Mouse (Mus musculus) heart, adult 2 months (tissue): Measurements from ENCODE around the gene Gm20547. TPM values are rescaled to one million over a fixed set of nuclear protein-coding genes. Genes with fewer than 3 reads are reported as not detected.
"Not testable (repeated sequence)": the region's sequence is repeated elsewhere in the genome, so short reads cannot be mapped to it uniquely, and the experiment has no call there.

Source experiments
- DNase-seq, 2 experiments: peaks; one replicate each; pipeline ENCODE4 v3.0.0; 2021
- H3K27ac ChIP-seq: fragments of 200-600 bp; 2 replicates; pipeline ENCODE4 v1.8.1; 2022
- H3K27me3 ChIP-seq: fragments of 200-500 bp; 2 replicates; pipeline ENCODE4 v1.6.1; 2012; ENCODE audit warnings: mild to moderate bottlenecking, low read length, inconsistent platforms, mixed read lengths; ENCODE audit not compliant: control insufficient read depth, insufficient read depth
- H3K36me3 ChIP-seq: fragments of 200-500 bp; 2 replicates; pipeline ENCODE4 v1.6.1; 2012; ENCODE audit warnings: low read length, inconsistent platforms; ENCODE audit not compliant: control insufficient read depth, insufficient read depth
- H3K4me1 ChIP-seq: fragments of 200-500 bp; 2 replicates; pipeline ENCODE4 v1.6.1; 2011; ENCODE audit warnings: low read length; ENCODE audit not compliant: control insufficient read depth, insufficient read depth
- H3K4me3 ChIP-seq: fragments of 200-600 bp; 2 replicates; pipeline ENCODE4 v1.8.1; 2022
- H3K79me2 ChIP-seq: fragments of 200-500 bp; replicated peaks from 2 replicates; pipeline ENCODE4 v1.6.1; 2012; ENCODE audit warnings: mild to moderate bottlenecking, inconsistent platforms, low read length, moderate library complexity, mixed read lengths; ENCODE audit not compliant: control insufficient read depth, insufficient read depth
- H3K9ac ChIP-seq: fragments of 200-500 bp; 2 replicates; pipeline ENCODE4 v1.6.1; 2012; ENCODE audit warnings: low read depth, mild to moderate bottlenecking, control low read depth, inconsistent platforms, low read length, mixed read lengths
- CTCF ChIP-seq: fragments of 200-600 bp; IDR thresholded peaks from 2 replicates; pipeline ENCODE4 v1.8.1; 2022; ENCODE audit warnings: antibody characterized with exemption, mild to moderate bottlenecking, moderate library complexity
- EP300 ChIP-seq: fragments of 200-500 bp; IDR thresholded peaks from 2 replicates; pipeline ENCODE4 v1.6.1; 2011; ENCODE audit warnings: low read depth, low read length, control low read depth; ENCODE audit not compliant: insufficient read depth
- POLR2A ChIP-seq: fragments of 200-500 bp; IDR thresholded peaks from 2 replicates; pipeline ENCODE4 v1.6.1; 2011; ENCODE audit warnings: mild to moderate bottlenecking, low read depth, low read length, control low read depth; ENCODE audit not compliant: insufficient read depth
- WGBS: fragments of 180-500 bp; shearing (Covaris S2); methylation state at CpG from one replicate; pipeline ENCODE4 v1.1.7; 2018; 5-methylcytosine and 5-hydroxymethylcytosine counted together
- intact Hi-C: fragments of 180-260 bp; cut with DNase I; formaldehyde crosslinking; loops from one replicate; pipeline ENCODE4 v1.15.1; 2025
- polyA plus RNA-seq: library from polyadenylated mRNA; depleted of rRNA; stranded (reverse); fragments of >200 nt; gene quantifications from 2 replicates; pipeline ENCODE4 v1.2.3, GENCODE M21; 2012
- total RNA-seq, 2 experiments: library from RNA; stranded (reverse); gene quantifications; 2 replicates each; pipeline ENCODE4 v1.2.3; 2021

The Gm20547 gene
- total and polyA plus RNA-seq, 3 experiments: not detected

- Histone ChIP-seq H3K4me3 (peak overlapping the region; percentile 63), H3K4me1 (peaks cover 4% of the 10 kb centered on the region), H3K9ac (peak overlapping the region; percentile 71), H3K27me3 (no peaks in the 10 kb centered on the region), H3K36me3 (no peaks in the 10 kb centered on the region), H3K27ac (peak overlapping the region; percentile 74), H3K79me2 (peaks cover 2% of the 10 kb centered on the region; the same call in 1 of the 2 replicates)
- intact Hi-C loops: loop anchor here (5.0 to 10.0 kb wide), 2 partner anchors 146 to 408 kb away; partner anchors contain the start of genes Ddx39b and Lsm2
- TF ChIP-seq POLR2A: no peak
- no peak for TF ChIP-seq EP300
- TF ChIP-seq CTCF: no peak
- DNase-seq: no peak
- 4% methylated on average over 48 of the region's 48 CpGs for WGBS
Observed at GRCm38 (mm10) chr17:34836155-34836855, 45.5 kb downstream of the Gm20547 start.

DNA sequence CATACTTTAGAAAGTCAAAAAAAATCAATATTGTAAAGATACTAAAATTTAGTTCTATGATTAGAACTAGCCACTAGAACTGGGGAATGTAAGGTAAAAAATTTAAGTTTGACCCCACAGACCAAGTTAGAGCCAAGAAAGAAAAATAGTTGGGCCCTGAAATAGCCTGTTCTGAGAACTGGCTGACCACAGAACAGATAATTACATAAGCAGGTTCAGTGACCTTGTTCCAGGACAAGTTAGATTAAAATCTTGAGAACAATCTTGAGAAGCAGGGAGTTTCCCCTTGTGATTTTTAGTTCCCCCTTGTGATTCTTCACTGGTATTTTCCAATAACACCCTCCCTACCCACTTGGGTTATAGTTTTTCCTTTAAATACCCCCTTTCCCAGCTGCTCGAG is 51.1 kb downstream of the Gm20547 start:
- H3K27me3 ChIP-seq, H3K9ac ChIP-seq, H3K79me2 ChIP-seq, H3K4me3 ChIP-seq, H3K27ac ChIP-seq, H3K4me1 ChIP-seq, H3K36me3 ChIP-seq, DNase-seq: not testable (repeated sequence)
- WGBS: 100% methylated on average over 1 of the region's 1 CpGs
- intact Hi-C loops: loop anchor here (10.0 kb wide), 1 partner anchor 414 kb away; the partner anchor contains the start of gene Ddx39b

DNA sequence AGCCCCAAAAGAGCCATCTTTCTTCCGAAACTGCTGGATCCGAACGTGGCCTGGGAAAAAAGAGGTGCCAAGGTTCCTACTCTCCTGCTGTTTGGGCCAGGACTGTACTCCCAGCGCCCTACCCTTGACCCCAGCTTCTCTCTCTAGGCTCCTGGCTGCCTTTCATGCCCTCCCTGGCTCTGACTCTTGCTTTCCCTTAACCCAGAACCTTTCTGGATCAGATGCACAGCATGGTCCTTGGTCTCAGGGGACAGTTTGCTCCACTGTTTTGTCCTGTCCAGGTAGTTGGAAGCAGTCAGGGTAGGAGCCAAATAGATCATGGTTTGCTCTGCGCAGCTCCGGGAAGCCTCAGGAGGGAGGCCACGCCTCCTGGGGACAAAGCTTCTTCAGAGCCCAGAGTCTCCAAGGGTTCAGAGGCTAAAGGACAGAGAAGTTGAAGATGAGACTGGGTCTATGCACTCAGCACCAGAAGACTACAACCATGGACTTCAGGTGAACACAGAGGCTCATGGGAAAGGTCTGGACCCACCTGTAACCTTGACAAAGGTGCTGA is 66.9 kb downstream of the Gm20547 start:
- no peaks in the 10 kb centered on the region for H3K27me3 ChIP-seq
- no peak overlapping the region for H3K4me3 ChIP-seq
- DNase-seq: no peak
- H3K9ac ChIP-seq: no peak overlapping the region
- TF ChIP-seq POLR2A (no peak), CTCF (no peak), EP300 (no peak)
- 69% methylated on average over 7 of the region's 7 CpGs for WGBS
- H3K27ac ChIP-seq: no peak overlapping the region
- intact Hi-C loops: no loop called here
- H3K4me1 ChIP-seq: no peaks in the 10 kb centered on the region
- H3K79me2 ChIP-seq: no peaks in the 10 kb centered on the region
- no peaks in the 10 kb centered on the region for H3K36me3 ChIP-seq

DNA sequence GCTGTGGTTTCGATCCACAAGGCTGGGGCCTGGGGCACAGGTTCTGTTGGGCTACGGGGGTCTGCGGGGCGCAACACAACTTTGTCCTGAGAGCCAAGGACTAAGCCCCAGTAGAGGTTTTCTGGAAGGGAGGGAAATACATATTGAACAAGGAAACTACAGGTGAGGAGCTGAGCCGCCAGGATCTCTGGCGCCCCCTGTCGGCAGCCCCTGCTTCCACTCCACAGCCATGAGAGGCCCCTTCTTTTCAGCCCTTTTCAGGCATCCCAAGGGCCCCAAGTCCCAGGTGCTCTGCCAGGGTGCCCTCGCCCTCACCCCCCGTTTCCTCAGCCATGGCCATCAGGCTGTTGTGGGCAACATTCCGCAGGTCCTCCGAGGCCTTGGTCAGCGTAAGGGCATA is 68.1 kb downstream of the Gm20547 start:
- not testable (repeated sequence) for H3K79me2 ChIP-seq, H3K36me3 ChIP-seq, H3K27me3 ChIP-seq, H3K27ac ChIP-seq, H3K4me3 ChIP-seq, H3K4me1 ChIP-seq, H3K9ac ChIP-seq
- TF ChIP-seq CTCF: peak; percentile 82
- intact Hi-C loops: loop anchor here (2.0 kb wide), 1 partner anchor 81 kb away; no protein-coding TSS in a partner anchor
- WGBS: 58% methylated on average over 12 of the region's 12 CpGs
- peak; percentile 21 to 58 for DNase-seq

GRCm38 (mm10) chr17:34811275-34811674 is 70.6 kb downstream of the Gm20547 start:
- no peak for TF ChIP-seq CTCF
- TF ChIP-seq EP300: no peak
- TF ChIP-seq POLR2A: no peak
- DNase-seq: no peak
- no peak overlapping the region for H3K4me3 ChIP-seq
- H3K27ac ChIP-seq: no peak overlapping the region
- H3K9ac ChIP-seq: no peak overlapping the region
- no peaks in the 10 kb centered on the region for H3K27me3 ChIP-seq
- intact Hi-C loops: no loop called here
- no peaks in the 10 kb centered on the region for H3K4me1 ChIP-seq
- 69% methylated on average over 15 of the region's 15 CpGs for WGBS
- no peaks in the 10 kb centered on the region for H3K79me2 ChIP-seq
- no peaks in the 10 kb centered on the region for H3K36me3 ChIP-seq

GRCm38 (mm10) chr17:34810811-34811210 is 71.0 kb downstream of the Gm20547 start:
- H3K9ac ChIP-seq, intact Hi-C loops, H3K4me3 ChIP-seq, H3K4me1 ChIP-seq, H3K36me3 ChIP-seq, H3K27me3 ChIP-seq, H3K79me2 ChIP-seq, H3K27ac ChIP-seq, DNase-seq: not testable (repeated sequence)
- 78% methylated on average over 8 of the region's 8 CpGs for WGBS

DNA sequence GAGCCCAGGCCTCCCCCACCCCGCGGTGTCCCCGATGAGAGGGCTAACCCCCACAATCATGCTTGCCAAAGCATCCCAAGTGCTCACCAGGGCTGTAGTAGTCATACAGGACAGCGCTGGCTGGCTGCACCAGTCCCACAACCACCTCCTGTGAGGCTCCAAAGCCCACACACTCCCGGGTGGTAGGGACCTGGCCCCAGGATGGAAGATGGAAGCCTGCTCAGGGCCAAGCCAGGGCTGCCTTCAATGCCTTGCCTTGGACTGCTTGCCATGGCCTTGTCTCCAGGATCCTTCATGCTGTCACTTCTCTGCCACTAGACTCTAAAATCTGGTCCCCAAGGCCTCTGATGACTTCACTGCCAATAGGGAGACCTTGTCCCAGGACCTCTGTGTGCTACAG is 71.4 kb downstream of the Gm20547 start:
- H3K79me2 ChIP-seq, H3K4me3 ChIP-seq, intact Hi-C loops, H3K9ac ChIP-seq, H3K36me3 ChIP-seq, H3K4me1 ChIP-seq, DNase-seq, H3K27ac ChIP-seq, H3K27me3 ChIP-seq: not testable (repeated sequence)
- WGBS: 71% methylated on average over 5 of the region's 5 CpGs
